Mouse (Mus musculus): ENCODE results near the gene Zfx.
A peak's percentile ranks its signal among the peaks of the same experiment; 100 is the strongest.

Zfx gene

DNA sequence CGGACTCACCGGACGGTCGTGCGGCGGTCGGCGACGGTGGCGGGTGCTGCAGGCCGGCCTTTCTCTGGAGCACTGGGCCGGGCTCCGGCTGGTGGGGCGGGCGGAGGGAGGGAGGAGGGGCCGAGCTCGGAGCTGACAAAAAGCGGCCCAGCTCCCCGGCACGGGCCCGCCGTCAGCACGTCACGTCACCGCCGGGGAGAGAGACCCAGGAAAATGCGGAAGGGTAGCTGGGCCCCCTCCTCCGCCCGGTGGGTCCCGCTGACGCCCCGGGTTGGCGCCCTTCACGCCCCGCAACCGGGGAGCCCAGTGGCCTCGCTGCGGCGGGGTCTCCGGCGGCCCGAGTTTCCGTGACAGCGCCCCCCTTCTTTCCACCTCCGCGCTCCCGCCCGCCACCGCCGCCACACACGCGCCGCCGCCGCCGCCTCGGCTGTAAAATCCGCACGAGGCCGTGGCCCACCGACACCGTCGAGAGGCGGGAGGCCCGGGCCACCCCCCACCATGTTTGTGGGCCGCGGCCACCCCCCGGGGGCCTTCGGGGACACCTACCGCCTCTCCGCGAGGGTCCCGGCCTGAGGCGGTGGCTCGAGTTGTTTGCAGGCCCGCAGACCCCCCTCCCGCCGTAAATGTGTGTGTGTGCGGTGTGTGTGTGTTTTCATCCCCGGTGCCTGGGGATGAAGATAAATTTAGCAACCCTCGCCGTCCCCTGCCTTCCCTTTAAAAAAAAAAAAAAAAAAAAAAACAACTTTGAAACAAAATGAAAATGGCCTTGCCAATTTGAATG lies at the start of gene Zfx:
Zfx (minus strand) TSS at position 644 of the 781 bp plus-strand sequence.
- peak; percentile 30 to 43 for DNase-seq (ENCODE audit: low spot score in 2 of 2)

DNA sequence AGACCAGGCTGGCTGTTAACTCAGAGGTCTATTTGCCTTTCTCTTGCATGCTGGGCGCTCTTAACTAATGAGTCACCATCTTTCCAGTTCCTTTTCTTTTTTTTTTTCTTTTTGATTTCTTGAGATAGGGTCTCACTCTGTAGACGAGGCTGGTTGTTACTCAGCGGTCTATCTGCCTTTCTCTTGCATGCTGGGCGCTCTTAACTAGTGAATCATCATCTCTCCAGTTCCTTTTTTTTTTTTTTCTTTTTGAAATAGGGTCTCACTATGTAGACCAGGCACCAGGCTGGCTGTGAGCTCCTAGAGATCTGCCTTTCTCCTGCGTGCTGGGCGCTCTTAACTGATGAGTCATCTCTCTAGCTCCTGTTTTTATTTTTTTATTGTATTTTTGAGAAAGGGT lies 45.8 kb upstream of the Zfx start:
- no peak for DNase-seq (ENCODE audit: low spot score in 2 of 2)

GRCm38 (mm10) chrX:94152251-94152830 lies 28.8 kb upstream of the Zfx start:
- DNase-seq (ENCODE audit: low spot score in 2 of 2), result no peak

GRCm38 (mm10) chrX:94150471-94150870 lies 27.0 kb upstream of the Zfx start:
- no peak for DNase-seq (ENCODE audit: low spot score in 2 of 2)

- no peak for DNase-seq (ENCODE audit: low spot score in 2 of 2)
Measured at GRCm38 (mm10) chrX:94142004-94142771, 18.7 kb upstream of the Zfx start.

DNA sequence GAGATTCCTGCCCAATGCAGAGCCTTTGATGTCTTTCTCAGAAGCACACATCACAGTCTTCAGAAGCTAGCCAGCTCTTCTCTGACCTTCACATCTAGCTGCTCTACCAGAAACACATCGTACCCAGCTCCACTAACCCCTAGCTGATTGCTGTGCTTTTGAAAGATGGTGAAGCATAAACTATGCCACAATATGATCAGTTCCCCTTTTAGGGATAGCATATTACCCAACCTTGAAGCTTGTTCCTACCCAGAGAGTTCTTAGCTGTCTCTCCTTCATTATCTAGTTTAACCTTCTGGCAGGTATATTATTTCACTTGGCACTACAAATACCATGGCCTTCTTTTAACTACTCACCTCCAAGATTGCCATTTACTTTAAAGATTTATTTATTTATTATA lies 16.6 kb upstream of the Zfx start:
- no peak for DNase-seq (ENCODE audit: low spot score in 2 of 2)

DNA sequence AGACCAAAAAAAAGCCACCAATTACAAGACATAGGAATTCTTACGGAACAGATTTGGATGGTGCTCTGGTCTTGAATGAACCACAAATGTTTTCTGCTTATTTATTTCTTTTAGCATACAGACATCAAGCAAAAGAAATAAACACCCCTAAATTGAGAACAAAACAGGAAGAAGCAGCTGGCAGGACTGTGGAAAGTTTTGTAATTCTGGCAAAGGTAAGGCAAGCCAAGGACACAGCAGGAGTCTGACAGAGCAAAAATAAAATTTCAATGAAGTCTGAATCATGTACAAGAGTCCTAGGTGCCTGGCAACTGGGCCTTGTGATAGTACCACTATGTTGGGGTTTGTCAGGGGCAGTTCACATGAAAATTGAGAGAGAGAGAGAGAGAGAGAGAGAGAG lies 14.8 kb upstream of the Zfx start:
- no peak for DNase-seq (ENCODE audit: low spot score in 2 of 2)

- no peak for DNase-seq (ENCODE audit: low spot score in 2 of 2)
Measured at GRCm38 (mm10) chrX:94135084-94135483, 11.6 kb upstream of the Zfx start.

GRCm38 (mm10) chrX:94133551-94133950 lies 10.0 kb upstream of the Zfx start:
- no peak for DNase-seq (ENCODE audit: low spot score in 2 of 2)

GRCm38 (mm10) chrX:94132239-94132638 lies 8.7 kb upstream of the Zfx start:
- no peak for DNase-seq (ENCODE audit: low spot score in 2 of 2)

DNA sequence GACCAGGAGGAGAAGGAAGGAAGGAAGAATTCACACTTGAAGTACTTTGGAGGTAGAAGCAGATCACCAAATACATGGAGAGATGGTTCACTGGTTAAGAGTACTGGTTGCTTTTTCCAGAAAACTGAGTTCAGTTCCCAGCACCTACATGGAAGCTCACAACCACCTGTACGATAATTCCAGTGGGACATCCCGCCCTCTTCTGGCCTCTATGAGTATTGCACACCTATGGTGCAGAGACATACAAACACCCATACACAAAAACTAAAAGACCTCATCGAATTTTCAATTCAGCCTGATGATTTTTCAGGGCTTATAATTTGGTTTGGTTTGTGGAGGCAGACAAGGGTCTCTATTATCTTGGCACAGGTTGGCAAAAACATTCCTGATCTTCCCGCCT lies 6.2 kb upstream of the Zfx start:
- no peak for DNase-seq (ENCODE audit: low spot score in 2 of 2)

DNA sequence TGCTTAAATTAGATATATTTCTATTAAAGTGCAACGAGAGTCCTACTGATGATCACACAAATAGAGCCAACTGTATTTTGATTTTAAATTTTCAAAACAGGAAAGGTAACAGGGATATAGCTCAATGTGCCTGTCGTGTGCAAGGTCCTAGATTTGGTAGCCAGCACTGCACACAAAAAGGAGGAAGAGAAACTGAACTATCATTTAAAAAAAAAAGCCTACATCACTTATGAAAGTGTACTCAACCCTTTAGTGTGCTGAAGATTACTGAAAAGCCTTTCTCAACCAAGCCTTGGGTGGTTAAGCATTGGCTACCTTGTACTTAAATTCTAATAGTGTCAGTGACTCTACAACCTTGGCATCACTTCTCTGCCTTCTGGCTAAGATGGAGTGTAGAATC lies 2.4 kb upstream of the Zfx start:
- no peak for DNase-seq (ENCODE audit: low spot score in 2 of 2)

GRCm38 (mm10) chrX:94122709-94123058 lies 818 bp downstream of the Zfx start:
- DNase-seq (ENCODE audit: low spot score in 2 of 2), result no peak

GRCm38 (mm10) chrX:94121866-94122708 lies 1.4 kb downstream of the Zfx start:
- peak; percentile 49 to 76 for DNase-seq (ENCODE audit: low spot score in 2 of 2)

GRCm38 (mm10) chrX:94121161-94121856 lies 2.2 kb downstream of the Zfx start:
- DNase-seq (ENCODE audit: low spot score in 2 of 2), result peak in 1 of 2 experiments; percentile 5

GRCm38 (mm10) chrX:94118350-94118749 lies 5.2 kb downstream of the Zfx start:
- DNase-seq (ENCODE audit: low spot score in 2 of 2), result no peak

DNA sequence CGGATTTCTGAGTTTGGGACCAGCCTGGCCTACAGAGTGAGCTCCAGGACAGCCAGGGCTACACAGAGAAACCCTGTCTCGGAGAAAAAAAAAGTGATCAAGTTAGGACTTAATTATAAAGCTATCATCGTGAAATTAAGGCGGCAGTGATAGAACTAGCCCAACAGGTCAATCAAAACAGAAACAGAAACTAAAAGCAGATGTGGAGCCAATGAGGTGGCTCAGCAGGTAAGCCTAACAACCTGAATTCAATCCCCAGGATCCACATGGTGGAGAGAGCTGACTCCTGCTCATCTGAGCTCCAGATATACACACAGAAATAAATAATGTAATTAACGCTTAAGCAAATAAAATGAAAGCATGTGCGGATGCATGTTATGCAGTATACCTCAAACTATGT lies 7.6 kb downstream of the Zfx start:
- DNase-seq (ENCODE audit: low spot score in 2 of 2), result no peak

DNA sequence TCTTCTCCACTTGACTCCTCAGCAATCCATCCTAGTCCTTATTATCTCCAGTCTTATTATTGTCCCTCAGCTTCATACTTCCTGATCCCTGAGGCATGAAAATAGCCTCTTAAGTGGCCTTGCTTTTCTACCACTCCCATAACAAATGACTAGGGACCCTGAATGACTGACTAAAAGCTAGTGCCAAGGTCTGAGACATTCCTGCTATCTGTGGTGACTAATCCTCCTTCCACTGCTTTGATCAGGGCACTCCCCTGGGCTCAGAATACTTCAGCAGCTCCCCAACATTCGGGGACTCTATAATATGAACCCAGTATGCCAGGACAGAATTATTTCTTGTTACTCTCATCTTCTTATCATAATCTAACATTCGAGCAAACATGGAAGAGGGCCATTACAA lies 17.5 kb downstream of the Zfx start:
- DNase-seq (ENCODE audit: low spot score in 2 of 2), result no peak

DNA sequence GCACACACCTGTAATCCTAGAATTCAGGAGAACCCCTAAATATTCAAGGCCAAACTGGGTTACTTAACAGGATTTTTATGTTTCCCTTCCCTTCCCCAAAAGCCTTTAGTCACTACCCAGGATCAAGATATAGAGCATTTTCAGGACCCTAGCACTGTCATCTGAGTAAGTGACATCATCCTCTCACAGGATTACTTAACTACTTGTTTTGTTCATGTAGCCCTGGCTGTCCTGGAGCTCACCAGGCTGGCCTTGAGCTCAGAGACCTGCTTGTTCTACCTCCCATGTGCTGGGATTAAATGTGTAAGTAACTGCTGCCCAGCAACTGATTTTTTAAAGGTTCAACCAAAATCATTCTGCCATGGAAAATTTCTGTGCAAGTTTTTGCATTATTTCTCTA lies 20.6 kb downstream of the Zfx start:
- DNase-seq (ENCODE audit: low spot score in 2 of 2), result no peak

- no peak for DNase-seq (ENCODE audit: low spot score in 2 of 2)
Measured at GRCm38 (mm10) chrX:94100561-94100960, 22.9 kb downstream of the Zfx start.

DNA sequence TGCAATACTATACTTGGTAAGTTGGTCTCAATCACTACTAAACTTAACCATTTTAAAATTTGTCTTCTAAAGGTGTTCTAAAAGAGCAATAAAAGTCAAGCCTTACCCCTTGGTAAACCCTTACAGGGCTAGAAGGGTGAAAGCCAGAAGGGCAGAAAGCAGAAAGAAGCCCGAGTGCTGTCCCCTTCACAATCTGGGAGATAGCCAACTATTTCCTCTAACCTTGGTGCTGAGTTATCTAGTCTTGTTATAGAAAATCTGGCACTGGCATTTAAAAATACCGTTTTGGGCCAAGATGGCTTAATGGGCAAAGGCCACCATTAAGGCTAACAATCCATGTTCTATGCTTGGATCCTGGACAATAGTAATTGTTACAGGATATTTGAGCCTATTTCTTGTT lies 32.5 kb downstream of the Zfx start:
- DNase-seq (ENCODE audit: low spot score in 2 of 2), result no peak
